Mouse (Mus musculus): ENCODE results near the gene Foxp1. TPM values are rescaled to one million over a fixed set of nuclear protein-coding genes. Genes with fewer than 3 reads are reported as not detected.

The Foxp1 gene
- polyA plus RNA-seq, 1 experiment from 2014 or later, result 96.6 TPM

GRCm38 (mm10) chr6:98980001-98980400 is 542.5 kb downstream of the Foxp1 start:
- no peaks in the 10 kb centered on the region for H3K4me1 ChIP-seq
- H3K36me3 ChIP-seq, result peaks cover 24% of the 10 kb centered on the region
- H3K9ac ChIP-seq (replicated peaks), result no peak overlapping the region
- H3K9me3 ChIP-seq, result no peaks in the 10 kb centered on the region
- no peaks in the 10 kb centered on the region for H3K27me3 ChIP-seq
- H3K27ac ChIP-seq (replicated peaks), result no peak overlapping the region
- no peak for ATAC-seq (ENCODE audit: low FRiP score, low read depth)
- H3K4me3 ChIP-seq, result no peak overlapping the region
- no peak overlapping the region for H3K4me2 ChIP-seq (replicated peaks)
- WGBS, result 96% methylated on average over 7 of the region's 7 CpGs

GRCm38 (mm10) chr6:98977806-98978205 is 544.7 kb downstream of the Foxp1 start:
- Histone ChIP-seq H3K4me2 (replicated peaks) (no peak overlapping the region), H3K36me3 (peaks cover 30% of the 10 kb centered on the region), H3K4me1 (no peaks in the 10 kb centered on the region), H3K27me3 (no peaks in the 10 kb centered on the region), H3K9me3 (no peaks in the 10 kb centered on the region), H3K4me3 (no peak overlapping the region), H3K27ac (replicated peaks) (no peak overlapping the region), H3K9ac (replicated peaks) (no peak overlapping the region)
- WGBS, result 90% methylated on average over 4 of the region's 4 CpGs
- no peak for ATAC-seq (ENCODE audit: low FRiP score, low read depth)

- Histone ChIP-seq H3K36me3 (peaks cover 30% of the 10 kb centered on the region), H3K27ac (replicated peaks) (no peak overlapping the region), H3K9me3 (no peaks in the 10 kb centered on the region), H3K27me3 (no peaks in the 10 kb centered on the region), H3K4me2 (replicated peaks) (no peak overlapping the region), H3K9ac (replicated peaks) (no peak overlapping the region), H3K4me3 (no peak overlapping the region), H3K4me1 (peaks cover 4% of the 10 kb centered on the region; the same call in 1 of the 2 replicates)
- ATAC-seq (ENCODE audit: low FRiP score, low read depth), result no peak
- WGBS, result 93% methylated on average over 6 of the region's 6 CpGs
Observed at GRCm38 (mm10) chr6:98975918-98976317, 546.6 kb downstream of the Foxp1 start.

- Histone ChIP-seq H3K27me3 (no peaks in the 10 kb centered on the region), H3K4me3 (no peak overlapping the region), H3K4me1 (peaks cover 16% of the 10 kb centered on the region), H3K4me2 (replicated peaks) (no peak overlapping the region), H3K9me3 (no peaks in the 10 kb centered on the region), H3K27ac (replicated peaks) (no peak overlapping the region), H3K9ac (replicated peaks) (no peak overlapping the region), H3K36me3 (peaks cover 30% of the 10 kb centered on the region)
- no peak for ATAC-seq (ENCODE audit: low FRiP score, low read depth)
- 83% methylated on average over 5 of the region's 5 CpGs for WGBS
Observed at GRCm38 (mm10) chr6:98973433-98973832, 549.1 kb downstream of the Foxp1 start.

GRCm38 (mm10) chr6:98972404-98972803 is 550.1 kb downstream of the Foxp1 start:
- no peak overlapping the region for H3K4me2 ChIP-seq (replicated peaks)

GRCm38 (mm10) chr6:98959333-98959732 is 563.2 kb downstream of the Foxp1 start:
- 0 out of 2 replicates have a peak, but pooled peaks cover 4% of the 10 kb centered on the region for H3K4me1 ChIP-seq
- H3K27ac ChIP-seq (replicated peaks), result no peak overlapping the region
- H3K4me2 ChIP-seq (replicated peaks), result no peak overlapping the region
- H3K36me3 ChIP-seq, result no peaks in the 10 kb centered on the region
- H3K27me3 ChIP-seq, result no peaks in the 10 kb centered on the region
- no peaks in the 10 kb centered on the region for H3K9me3 ChIP-seq
- no peak for ATAC-seq (ENCODE audit: low FRiP score, low read depth)
- no peak overlapping the region for H3K4me3 ChIP-seq
- 88% methylated on average over 6 of the region's 6 CpGs for WGBS
- H3K9ac ChIP-seq (replicated peaks), result no peak overlapping the region

More at GRCm38 (mm10) chr6:98972404-98972803, 550.1 kb downstream of the Foxp1 start:
- no peak overlapping the region for H3K9ac ChIP-seq (replicated peaks)
- H3K4me3 ChIP-seq, result no peak overlapping the region
- H3K27ac ChIP-seq (replicated peaks), result no peak overlapping the region
- H3K27me3 ChIP-seq, result no peaks in the 10 kb centered on the region
- H3K36me3 ChIP-seq, result peaks cover 23% of the 10 kb centered on the region
- no peak for ATAC-seq (ENCODE audit: low FRiP score, low read depth)
- no peaks in the 10 kb centered on the region for H3K9me3 ChIP-seq
- WGBS, result 63% methylated on average over 7 of the region's 7 CpGs
- H3K4me1 ChIP-seq, result peaks cover 16% of the 10 kb centered on the region

GRCm38 (mm10) chr6:98956522-98957169 is 565.9 kb downstream of the Foxp1 start:
- H3K4me1 ChIP-seq, result peaks cover 6% of the 10 kb centered on the region
- H3K27me3 ChIP-seq, result no peaks in the 10 kb centered on the region
- no peak overlapping the region for H3K9ac ChIP-seq (replicated peaks)
- WGBS, result 90% methylated on average over 9 of the region's 9 CpGs
- H3K9me3 ChIP-seq, result no peaks in the 10 kb centered on the region
- H3K4me2 ChIP-seq (replicated peaks), result no peak overlapping the region
- ATAC-seq (ENCODE audit: low FRiP score, low read depth), result no peak
- no peak overlapping the region for H3K27ac ChIP-seq (replicated peaks)
- H3K4me3 ChIP-seq, result no peak overlapping the region
- H3K36me3 ChIP-seq, result peaks cover 5% of the 10 kb centered on the region; the same call in 1 of the 2 replicates

GRCm38 (mm10) chr6:98955706-98956105 is 566.8 kb downstream of the Foxp1 start:
- Histone ChIP-seq H3K4me2 (replicated peaks) (no peak overlapping the region), H3K9ac (replicated peaks) (no peak overlapping the region), H3K36me3 (peaks cover 5% of the 10 kb centered on the region; the same call in 1 of the 2 replicates), H3K4me3 (no peak overlapping the region), H3K9me3 (no peaks in the 10 kb centered on the region), H3K27ac (replicated peaks) (no peak overlapping the region), H3K4me1 (peaks cover 7% of the 10 kb centered on the region), H3K27me3 (no peaks in the 10 kb centered on the region)
- ATAC-seq (ENCODE audit: low FRiP score, low read depth), result no peak
- WGBS, result 83% methylated on average over 6 of the region's 6 CpGs

GRCm38 (mm10) chr6:98954439-98954838 is 568.1 kb downstream of the Foxp1 start:
- H3K27ac ChIP-seq (replicated peaks), result no peak overlapping the region
- H3K4me1 ChIP-seq, result peaks cover 16% of the 10 kb centered on the region
- WGBS, result 96% methylated on average over 5 of the region's 5 CpGs
- H3K4me3 ChIP-seq, result no peak overlapping the region
- no peak overlapping the region for H3K4me2 ChIP-seq (replicated peaks)
- H3K27me3 ChIP-seq, result no peaks in the 10 kb centered on the region
- ATAC-seq (ENCODE audit: low FRiP score, low read depth), result no peak
- H3K36me3 ChIP-seq, result peaks cover 5% of the 10 kb centered on the region; the same call in 1 of the 2 replicates
- H3K9me3 ChIP-seq, result no peaks in the 10 kb centered on the region
- H3K9ac ChIP-seq (replicated peaks), result no peak overlapping the region

- H3K4me3 ChIP-seq, result no peak overlapping the region
- WGBS, result 23% methylated on average over 6 of the region's 6 CpGs
- H3K4me2 ChIP-seq (replicated peaks), result no peak overlapping the region
- H3K9me3 ChIP-seq, result no peaks in the 10 kb centered on the region
- peaks cover 34% of the 10 kb centered on the region for H3K4me1 ChIP-seq
- no peaks in the 10 kb centered on the region for H3K27me3 ChIP-seq
- peaks cover 10% of the 10 kb centered on the region; the same call in 1 of the 2 replicates for H3K36me3 ChIP-seq
- no peak for ATAC-seq (ENCODE audit: low FRiP score, low read depth)
- H3K27ac ChIP-seq (replicated peaks), result peak overlapping the region; percentile 56
- H3K9ac ChIP-seq (replicated peaks), result peak overlapping the region; percentile 24; the same call in 1 of the 2 replicates
Observed at GRCm38 (mm10) chr6:98949703-98950191, 572.8 kb downstream of the Foxp1 start.

- no peak for ATAC-seq (ENCODE audit: low FRiP score, low read depth)
- H3K4me1 ChIP-seq, result peaks cover 34% of the 10 kb centered on the region
- WGBS, result 63% methylated on average over 7 of the region's 7 CpGs
- H3K4me3 ChIP-seq, result no peak overlapping the region
- H3K4me2 ChIP-seq (replicated peaks), result no peak overlapping the region
- H3K9me3 ChIP-seq, result no peaks in the 10 kb centered on the region
- 0 out of 2 replicates have a peak overlapping the region, but pooled peaks have one; percentile 56 for H3K27ac ChIP-seq (replicated peaks)
- H3K27me3 ChIP-seq, result no peaks in the 10 kb centered on the region
- no peak overlapping the region for H3K9ac ChIP-seq (replicated peaks)
- peaks cover 10% of the 10 kb centered on the region; the same call in 1 of the 2 replicates for H3K36me3 ChIP-seq
Observed at GRCm38 (mm10) chr6:98949286-98949685, 573.2 kb downstream of the Foxp1 start.
